Mouse (Mus musculus): ENCODE measurements around the gene Vstm5. TPM values are rescaled to one million over a fixed set of nuclear protein-coding genes. Genes with fewer than 3 reads are reported as not detected.

The Vstm5 gene
- polyA plus RNA-seq (2012; rRNA removed) = 3.1 and 3.3 TPM in 2 replicates

DNA sequence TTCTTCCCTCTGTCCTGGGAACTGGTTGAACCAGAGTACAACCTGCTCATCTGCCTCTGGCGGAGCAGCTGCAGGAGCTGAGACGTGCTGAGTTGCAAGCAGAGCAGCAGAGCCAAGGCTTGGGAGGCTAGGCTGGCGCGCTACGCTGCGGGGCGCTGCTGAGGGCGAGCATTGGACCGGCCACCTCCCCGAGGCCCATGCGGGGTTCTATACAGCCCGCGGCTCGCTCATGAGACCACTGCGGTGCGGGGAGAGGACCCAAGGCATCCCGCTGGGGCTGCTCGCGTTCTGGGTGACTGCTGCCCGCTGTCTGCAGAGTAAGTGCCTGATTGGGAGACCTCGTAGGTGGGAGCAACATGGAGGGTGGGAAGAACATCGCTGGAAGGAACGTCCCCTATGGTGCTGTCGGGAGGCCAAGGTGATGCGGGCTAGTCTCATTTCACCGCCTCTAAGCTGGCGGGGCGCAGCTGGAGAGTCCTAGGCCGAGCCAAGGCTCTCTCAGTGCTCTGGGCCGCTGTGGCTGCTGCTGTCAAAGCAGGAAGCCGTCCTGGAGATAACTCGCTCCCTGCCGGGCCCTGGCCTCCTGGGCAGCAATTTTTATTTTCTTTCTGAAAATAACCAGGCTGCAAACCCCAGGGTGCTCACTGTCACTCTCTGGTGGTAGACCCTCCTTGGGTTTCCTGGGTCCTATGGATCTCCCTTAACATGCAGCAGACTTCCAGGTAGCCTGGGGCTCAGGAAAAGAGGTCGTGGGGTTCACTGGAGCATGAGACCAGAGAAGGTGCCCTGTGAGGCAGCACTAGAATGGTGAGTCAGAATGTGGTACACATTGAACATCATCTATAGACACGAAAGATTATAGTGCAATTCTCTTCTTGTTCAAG lies at the start of gene Vstm5:
TSS of gene Vstm5 (plus strand) at position 4 of the 884 bp plus-strand sequence.

DNA sequence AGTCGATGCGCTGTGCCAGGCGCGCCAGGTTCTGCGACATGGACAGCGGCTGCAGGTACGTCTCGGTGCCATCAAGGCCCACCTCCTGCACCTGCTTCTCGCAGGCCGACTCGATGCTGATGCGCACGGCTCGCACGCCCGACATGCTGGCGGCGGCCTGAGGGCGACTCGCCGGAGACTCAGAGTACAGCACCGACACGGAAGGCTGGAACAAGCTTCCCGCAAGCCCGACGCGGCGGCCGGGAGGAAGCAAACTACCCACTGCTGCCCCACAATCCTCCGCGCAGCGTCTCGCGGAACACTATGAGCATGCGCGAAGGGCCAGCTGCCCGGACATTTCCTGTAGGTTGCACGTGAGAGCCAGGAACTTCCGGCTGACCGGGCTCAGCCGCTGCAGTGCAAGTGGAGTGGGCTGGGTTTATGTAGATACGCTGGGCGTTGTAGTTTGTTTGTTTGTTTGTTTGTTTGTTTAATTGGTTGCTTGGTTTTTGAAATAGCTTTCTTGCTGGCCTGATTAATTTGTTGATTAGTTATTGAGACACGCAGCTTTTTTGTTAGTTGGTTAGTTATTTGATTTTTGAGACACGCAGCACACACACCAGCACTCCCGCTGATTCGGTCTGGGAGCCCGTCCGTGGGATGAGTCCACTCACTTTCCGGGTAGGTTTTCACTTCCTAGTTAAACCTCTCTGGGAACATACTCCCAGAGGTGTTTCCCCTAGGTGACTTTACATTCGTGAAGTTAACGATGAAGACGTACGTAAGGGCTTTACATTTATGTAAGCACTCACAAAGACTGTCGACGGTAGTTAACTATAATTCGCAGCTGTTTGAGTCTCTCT lies 41.0 kb downstream of the Vstm5 start, which contains the start of gene Med17:
TSS of gene Med17 (minus strand) at position 283 of the 842 bp plus-strand sequence.

DNA sequence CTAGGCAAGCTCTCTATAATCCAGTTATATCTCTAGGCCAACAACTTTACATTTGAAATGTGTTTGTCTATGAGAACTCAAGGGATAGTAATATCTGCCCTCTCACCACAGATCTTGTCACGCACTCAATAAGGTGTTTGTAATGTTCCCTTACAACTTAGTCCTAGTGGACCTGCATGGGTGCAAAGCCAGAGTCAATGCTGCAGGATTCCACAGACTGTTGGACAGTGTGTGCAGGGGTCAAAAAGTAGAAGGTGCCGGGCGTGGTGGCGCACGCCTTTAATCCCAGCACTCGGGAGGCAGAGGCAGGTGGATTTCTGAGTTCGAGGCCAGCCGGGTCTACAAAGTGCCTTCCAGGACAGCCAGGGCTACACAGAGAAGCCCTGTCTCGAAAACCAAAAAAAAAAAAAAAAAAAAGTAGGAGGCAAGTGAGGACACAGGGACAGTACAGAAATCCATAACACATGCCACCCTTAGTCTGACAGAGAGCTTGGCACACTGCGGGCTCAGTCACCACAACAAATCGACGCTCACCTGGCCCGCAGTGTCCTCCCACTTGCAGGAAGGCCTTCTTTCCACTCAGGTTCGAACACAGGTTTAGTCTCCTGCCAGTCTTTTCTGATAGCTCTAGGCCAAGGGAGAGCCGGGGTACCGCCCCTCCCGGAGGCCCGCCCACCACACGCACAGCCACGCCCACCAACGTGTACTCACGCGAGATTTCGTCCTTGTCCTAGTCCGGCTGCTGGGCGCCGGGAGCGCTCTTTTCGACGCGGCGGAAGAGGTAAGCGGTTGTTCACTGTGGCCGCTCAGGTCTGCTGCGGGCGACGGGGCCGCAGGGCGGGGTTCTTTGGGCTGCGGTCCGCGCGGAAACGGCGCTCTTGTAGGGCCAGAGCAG lies 66.9 kb downstream of the Vstm5 start, which contains the start of gene Taf1d:
TSS of gene Taf1d (plus strand) at position 712 of the 895 bp plus-strand sequence.

DNA sequence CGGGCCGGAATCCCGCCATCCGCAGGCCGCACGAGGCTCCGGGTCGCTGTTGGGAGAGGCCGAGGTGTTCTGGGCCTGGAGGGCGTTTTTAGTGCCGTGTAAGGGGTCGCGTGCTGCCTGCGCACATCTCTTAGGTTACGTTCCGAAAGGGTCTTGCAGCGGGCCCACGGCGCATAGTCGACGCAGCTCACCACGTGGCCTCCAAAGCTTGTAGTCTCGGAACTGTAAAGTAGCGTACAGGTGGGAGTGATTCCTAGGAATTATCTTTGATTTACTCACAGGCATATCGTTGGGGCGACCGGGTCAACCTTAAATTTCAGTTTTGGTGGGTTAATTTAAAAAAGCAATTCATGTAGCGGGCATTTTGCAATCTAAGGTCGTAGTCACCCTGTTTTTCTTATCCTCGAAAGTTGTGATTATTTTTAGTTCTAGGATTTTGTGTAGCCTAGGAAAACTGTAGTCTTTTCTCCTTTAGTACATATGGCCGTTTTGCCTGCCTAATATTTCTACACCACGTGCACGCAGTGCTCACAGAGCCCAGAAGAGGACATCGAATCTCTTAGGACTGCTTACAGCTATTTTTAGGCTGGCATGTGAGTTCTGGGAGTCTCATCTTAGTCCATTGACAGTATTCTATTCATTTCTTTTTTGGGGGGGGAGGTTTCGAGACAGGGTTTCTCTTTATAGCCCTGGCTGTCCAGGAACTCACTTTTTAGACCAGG lies 67.7 kb downstream of the Vstm5 start, which contains the start of gene 4931406C07Rik:
TSS of gene 4931406C07Rik (minus strand) at position 51 of the 722 bp plus-strand sequence.

Other genes starting within 250 kb of the Vstm5 start
- 48.6 and 56.0 TPM in 2 replicates for gene Panx1, start 193.6 kb upstream of the Vstm5 start, polyA plus RNA-seq (2012; rRNA removed)
- 0.36 and 0.50 TPM in 2 replicates for gene Hephl1, start 126.9 kb upstream of the Vstm5 start, polyA plus RNA-seq (2012; rRNA removed)
- gene Med17, start 40.9 kb downstream of the Vstm5 start, polyA plus RNA-seq (2012; rRNA removed) = 60.3 and 71.6 TPM in 2 replicates
- gene Taf1d, start 67.2 kb downstream of the Vstm5 start, polyA plus RNA-seq (2012; rRNA removed) = 6.0 and 6.2 TPM in 2 replicates
- 4.6 and 5.5 TPM in 2 replicates for gene 4931406C07Rik, start 67.4 kb downstream of the Vstm5 start, polyA plus RNA-seq (2012; rRNA removed)
- 2.3 and 3.3 TPM in 2 replicates for gene Cep295, start 118.7 kb downstream of the Vstm5 start, polyA plus RNA-seq (2012; rRNA removed)

Measured in ovary, adult 2 months (tissue).